Mouse (Mus musculus) CH12.LX (cell line): Measurements from ENCODE around the gene Foxn1.

ENCODE experiments used
- CTCF ChIP-seq, 2 experiments: IDR thresholded peaks in 1 of 2; conservative IDR thresholded peaks in 1 of 2; 2 replicates each; pipeline ENCODE4 v1.5.1; 2011 to 2012; ENCODE audit warnings: low read depth in 2 of 2, low read length in 2 of 2, improper control_type of control experiment in 1 of 2, inconsistent platforms in 1 of 2, mild to moderate bottlenecking in 1 of 2, moderate library complexity in 1 of 2
- GABPA ChIP-seq: IDR thresholded peaks from 2 replicates; pipeline ENCODE4 v1.6.1; 2012; ENCODE audit warnings: low read depth, low read length, improper control_type of control experiment, inconsistent platforms; ENCODE audit not compliant: insufficient replicate concordance
- JUN ChIP-seq: IDR thresholded peaks from 2 replicates; pipeline ENCODE4 v1.6.1; 2011; ENCODE audit warnings: low read depth, mild to moderate bottlenecking, low read length, improper control_type of control experiment, moderate library complexity; ENCODE audit not compliant: insufficient read depth
- KAT2A ChIP-seq: IDR thresholded peaks from 2 replicates; pipeline ENCODE4 v1.6.1; 2012; ENCODE audit warnings: low read length, improper control_type of control experiment, inconsistent platforms; ENCODE audit not compliant: insufficient replicate concordance
- MAX ChIP-seq: IDR thresholded peaks from 2 replicates; pipeline ENCODE4 v1.6.1; 2011; ENCODE audit warnings: low read length, improper control_type of control experiment
- MYC ChIP-seq: IDR thresholded peaks from 2 replicates; pipeline ENCODE4 v1.6.1; 2011; ENCODE audit warnings: low read depth, mild to moderate bottlenecking, improper control_type of control experiment, low read length
- NELFE ChIP-seq: IDR thresholded peaks from 2 replicates; pipeline ENCODE4 v1.6.1; 2011; ENCODE audit warnings: low read depth, low read length, improper control_type of control experiment
- POLR2A ChIP-seq: IDR thresholded peaks from 2 replicates; pipeline ENCODE4 v1.6.1; 2011; ENCODE audit warnings: low read depth, mild to moderate bottlenecking, improper control_type of control experiment, low read length
- USF1 ChIP-seq: IDR thresholded peaks from 2 replicates; pipeline ENCODE4 v1.6.1; 2014; ENCODE audit warnings: low read depth, mild to moderate bottlenecking, inconsistent platforms, low read length, improper control_type of control experiment
- ZNF384 ChIP-seq: IDR thresholded peaks from 2 replicates; pipeline ENCODE4 v1.6.1; 2012; ENCODE audit warnings: low read depth, low read length, improper control_type of control experiment, inconsistent platforms

- TF ChIP-seq GABPA (no peak), MAX (no peak), CTCF (conservative IDR thresholded peaks at IDR 0.05 in 1 of 2, IDR thresholded peaks at IDR 0.05 in 1 of 2; ENCODE audit: low read depth in 2 of 2, low read length in 2 of 2) (no peak), MYC (no peak), ZNF384 (no peak), USF1 (no peak), POLR2A (no peak), JUN (no peak), NELFE (no peak), KAT2A (no peak)
Measured at GRCm38 (mm10) chr11:78322076-78322831, 64.1 kb downstream of the Foxn1 start.
